Mouse (Mus musculus): Measurements from ENCODE around the gene Mbtd1.

Mbtd1 gene

GRCm38 (mm10) chr11:93948887-93949567 lies 63.4 kb downstream of the Mbtd1 start:
- DNase-seq (ENCODE audit: low spot score) = no peak

- DNase-seq (ENCODE audit: low spot score) = no peak
Observed at GRCm38 (mm10) chr11:93950045-93950444, 64.4 kb downstream of the Mbtd1 start.

- DNase-seq (ENCODE audit: low spot score) = no peak
Observed at GRCm38 (mm10) chr11:93952376-93952775, 66.7 kb downstream of the Mbtd1 start.

- DNase-seq (ENCODE audit: low spot score) = no peak
Observed at GRCm38 (mm10) chr11:93954738-93955255, 69.1 kb downstream of the Mbtd1 start.

- DNase-seq (ENCODE audit: low spot score) = peak; percentile 96
Observed at GRCm38 (mm10) chr11:93955256-93956150, 69.9 kb downstream of the Mbtd1 start.

- DNase-seq (ENCODE audit: low spot score) = no peak
Observed at GRCm38 (mm10) chr11:93956159-93956558, 70.5 kb downstream of the Mbtd1 start, which contains the start of gene Nme2. TSS of gene Nme2 (minus strand) at chr11:93956259.

- DNase-seq (ENCODE audit: low spot score) = no peak
Observed at GRCm38 (mm10) chr11:93957031-93957555, 71.4 kb downstream of the Mbtd1 start.

- no peak for DNase-seq (ENCODE audit: low spot score)
Observed at GRCm38 (mm10) chr11:93957746-93958145, 72.1 kb downstream of the Mbtd1 start.

GRCm38 (mm10) chr11:93961482-93961881 lies 75.8 kb downstream of the Mbtd1 start:
- no peak for DNase-seq (ENCODE audit: low spot score)

GRCm38 (mm10) chr11:93963013-93963412 lies 77.4 kb downstream of the Mbtd1 start:
- no peak for DNase-seq (ENCODE audit: low spot score)

- no peak for DNase-seq (ENCODE audit: low spot score)
Observed at GRCm38 (mm10) chr11:93965391-93965790, 79.7 kb downstream of the Mbtd1 start.

- DNase-seq (ENCODE audit: low spot score) = no peak
Observed at GRCm38 (mm10) chr11:93967381-93967780, 81.7 kb downstream of the Mbtd1 start.

GRCm38 (mm10) chr11:93968005-93968847 lies 82.6 kb downstream of the Mbtd1 start, which contains the start of the genes Gm20390 and Nme1:
TSS of gene Gm20390 (minus strand) at chr11:93968293.
TSS of gene Nme1 (minus strand) at chr11:93968521.
- peak; percentile 98 for DNase-seq (ENCODE audit: low spot score)

GRCm38 (mm10) chr11:93968848-93969128 lies 83.1 kb downstream of the Mbtd1 start:
- DNase-seq (ENCODE audit: low spot score) = no peak

GRCm38 (mm10) chr11:93969171-93969570 lies 83.5 kb downstream of the Mbtd1 start:
- DNase-seq (ENCODE audit: low spot score) = no peak

- DNase-seq (ENCODE audit: low spot score) = no peak
Observed at GRCm38 (mm10) chr11:93969799-93970198, 84.1 kb downstream of the Mbtd1 start.

- no peak for DNase-seq (ENCODE audit: low spot score)
Observed at GRCm38 (mm10) chr11:93972951-93973350, 87.3 kb downstream of the Mbtd1 start.

GRCm38 (mm10) chr11:93979502-93980049 lies 93.9 kb downstream of the Mbtd1 start:
- no peak for DNase-seq (ENCODE audit: low spot score)

GRCm38 (mm10) chr11:93984619-93985018 lies 99.0 kb downstream of the Mbtd1 start:
- no peak for DNase-seq (ENCODE audit: low spot score)

- DNase-seq (ENCODE audit: low spot score) = no peak
Observed at GRCm38 (mm10) chr11:93985265-93985664, 99.6 kb downstream of the Mbtd1 start.

GRCm38 (mm10) chr11:93986298-93986697 lies 100.6 kb downstream of the Mbtd1 start:
- no peak for DNase-seq (ENCODE audit: low spot score)

Data from urinary bladder, postnatal 14 days (tissue).